Mouse (Mus musculus) left cerebral cortex, adult 2 months (tissue): ENCODE results near the gene 1700084M14Rik. TPM values are rescaled to one million over a fixed set of nuclear protein-coding genes. Genes with fewer than 3 reads are reported as not detected.
"Not testable (repeated sequence)": the region's sequence is repeated elsewhere in the genome, so short reads cannot be mapped to it uniquely, and the experiment has no call there.

Source experiments
- DNase-seq, 2 experiments: peaks; one replicate each; pipeline ENCODE4 v3.0.0; 2021 to 2022; ENCODE audit warnings: low spot score in 2 of 2, mixed read lengths in 1 of 2; ENCODE audit errors: extremely low spot score in 1 of 2
- H3K27ac ChIP-seq: fragments of 200-600 bp; 2 replicates; pipeline ENCODE4 v1.8.1; 2022
- H3K4me3 ChIP-seq: fragments of 200-600 bp; 2 replicates; pipeline ENCODE4 v1.8.1; 2022
- intact Hi-C: fragments of 180-260 bp; cut with DNase I; formaldehyde crosslinking; loops from one replicate; pipeline ENCODE4 v1.15.1; 2025
- long read RNA-seq, 2 experiments: library from polyadenylated mRNA; stranded (forward); transcript quantifications; one replicate each; pipeline ENCODE4 v2.0.0; 2021; ENCODE audit warnings: borderline mapping rate in 2 of 2
- total RNA-seq, 2 experiments: library from RNA; stranded (reverse); gene quantifications; 2 replicates each; pipeline ENCODE4 v1.2.3; 2021

Gene 1700084M14Rik
- total RNA-seq, result not detected
- long read RNA-seq, experiment 1, result 0 reads
- long read RNA-seq, experiment 2, result 0 reads

GRCm38 (mm10) chrX:91575811-91576210 lies at the start of gene 1700084M14Rik:
Gene 1700084M14Rik (minus strand): TSS chrX:91575911.
- DNase-seq, H3K27ac ChIP-seq, intact Hi-C loops, H3K4me3 ChIP-seq: not testable (repeated sequence)

Other genes with a start within 250 kb of the 1700084M14Rik start
- not detected for gene Mageb2, start 244.2 kb downstream of the 1700084M14Rik start, total RNA-seq
- not detected for gene Gm5072, start 183.4 kb downstream of the 1700084M14Rik start, total RNA-seq
- gene Gm8914, start 95.8 kb downstream of the 1700084M14Rik start, total RNA-seq, result not detected
- gene Gm14781, start 56.3 kb upstream of the 1700084M14Rik start, total RNA-seq, result not detected
- gene Mageb5, start 207.1 kb upstream of the 1700084M14Rik start, total RNA-seq, result not detected